Mouse (Mus musculus) CH12.LX (cell line): ENCODE data around the gene Rragd. TPM values are rescaled to one million over a fixed set of nuclear protein-coding genes. Genes with fewer than 3 reads are reported as not detected.
"Not testable (repeated sequence)": the region's sequence is repeated elsewhere in the genome, so short reads cannot be mapped to it uniquely, and the experiment has no call there.

ENCODE experiments used
- DNase-seq: peaks from one replicate; pipeline ENCODE4 v3.0.0-alpha.2; 2013; ENCODE audit errors: extremely low read depth
- H3K27ac ChIP-seq: 2 replicates; pipeline ENCODE4 v1.5.1; 2012; ENCODE audit warnings: low read depth, mild to moderate bottlenecking, control low read depth, moderate library complexity; ENCODE audit not compliant: insufficient read depth
- H3K27me3 ChIP-seq: replicated peaks from 2 replicates; pipeline ENCODE3; 2012; ENCODE audit warnings: inconsistent platforms
- H3K36me3 ChIP-seq, 2 experiments: replicated peaks in 1 of 2; 2 replicates each; pipeline versions ENCODE3 to v1.6.1; 2012; ENCODE audit warnings: inconsistent platforms in 1 of 2, low read length in 1 of 2, mild to moderate bottlenecking in 1 of 2, mixed read lengths in 1 of 2, moderate library complexity in 1 of 2; ENCODE audit not compliant: control insufficient read depth in 1 of 2, insufficient read depth in 1 of 2
- H3K4me1 ChIP-seq, 2 experiments: 2 replicates each; pipeline ENCODE4 v1.6.1; 2012; ENCODE audit warnings: inconsistent platforms in 1 of 2, moderate library complexity in 1 of 2; ENCODE audit not compliant: insufficient read depth in 2 of 2, control insufficient read depth in 1 of 2
- H3K4me2 ChIP-seq: 2 replicates; pipeline ENCODE4 v1.6.1; 2012; ENCODE audit warnings: low read depth, mild to moderate bottlenecking, control low read depth; ENCODE audit not compliant: poor library complexity, insufficient read depth, severe bottlenecking
- H3K4me3 ChIP-seq, 3 experiments: fragments of 150-350 bp in 1 of 3; sonication (generic) in 1 of 3; replicated peaks in 1 of 3; 2 replicates each; pipeline versions ENCODE3 to v1.5.1; 2011 to 2012; ENCODE audit warnings: low read depth in 2 of 3, low read length in 2 of 3, mild to moderate bottlenecking in 2 of 3, moderate library complexity in 2 of 3, control low read depth in 1 of 3, improper control_type of control experiment in 1 of 3, inconsistent platforms in 1 of 3, mixed read lengths in 1 of 3; ENCODE audit not compliant: poor library complexity in 1 of 3
- H3K79me2 ChIP-seq: replicated peaks from 2 replicates; pipeline ENCODE4 v1.6.1; 2012; ENCODE audit warnings: mild to moderate bottlenecking, moderate library complexity; ENCODE audit not compliant: control insufficient read depth, poor library complexity, insufficient read depth, severe bottlenecking; ENCODE audit errors: extremely low read depth
- H3K9ac ChIP-seq: 2 replicates; pipeline ENCODE4 v1.6.1; 2012; ENCODE audit warnings: low read depth, mild to moderate bottlenecking, control low read depth, moderate library complexity; ENCODE audit not compliant: insufficient read depth
- H3K9me3 ChIP-seq: replicated peaks from 2 replicates; pipeline ENCODE3; 2012; ENCODE audit warnings: low read length, inconsistent platforms, mixed read lengths
- ELF1 ChIP-seq: IDR thresholded peaks from 2 replicates; pipeline ENCODE4 v1.6.1; 2014; ENCODE audit warnings: low read depth, mild to moderate bottlenecking, inconsistent platforms, low read length, improper control_type of control experiment
- EP300 ChIP-seq: IDR thresholded peaks from 2 replicates; pipeline ENCODE4 v1.6.1; 2011; ENCODE audit warnings: low read length, improper control_type of control experiment
- ETS1 ChIP-seq: conservative IDR thresholded peaks from 2 replicates; pipeline ENCODE4 v1.6.1; 2012; ENCODE audit warnings: low read depth, mild to moderate bottlenecking, inconsistent platforms, low read length, improper control_type of control experiment, moderate library complexity
- IRF4 ChIP-seq: IDR thresholded peaks from 2 replicates; pipeline ENCODE4 v1.6.1; 2014; ENCODE audit warnings: low read depth, mild to moderate bottlenecking, inconsistent platforms, low read length, improper control_type of control experiment
- SIN3A ChIP-seq: IDR thresholded peaks from 2 replicates; pipeline ENCODE4 v1.6.1; 2012; ENCODE audit warnings: low read length, improper control_type of control experiment, inconsistent platforms
- TBP ChIP-seq: conservative IDR thresholded peaks from 2 replicates; pipeline ENCODE4 v1.6.1; 2011; ENCODE audit warnings: low read depth, low read length, improper control_type of control experiment
- TCF12 ChIP-seq: IDR thresholded peaks from 2 replicates; pipeline ENCODE4 v1.6.1; 2014; ENCODE audit warnings: low read depth, mild to moderate bottlenecking, inconsistent platforms, low read length, improper control_type of control experiment
- dilution Hi-C: fragments of 300-500 bp; cut with MboI; formaldehyde crosslinking; loops from 2 replicates; pipeline ENCODE4 v1.14.3; 2020; ENCODE audit warnings: low sequenced_read_pairs; ENCODE audit not compliant: extremely low pct_unique_long_range_greater_than_20kb, extremely low pct_ligation_motif_present
- in situ Hi-C: fragments of 300-500 bp; cut with MboI; formaldehyde crosslinking; loops from 3 replicates; pipeline ENCODE4 v1.14.3; 2019; ENCODE audit warnings: low sequenced_read_pairs, low pct_ligation_motif_present, low pct_unique_long_range_greater_than_20kb, mixed read lengths
- polyA plus RNA-seq: library from polyadenylated mRNA; unstranded; fragments of >175 nt; gene quantifications from 2 replicates; pipeline ENCODE4 v1.2.1, GENCODE M21; 2012; ENCODE audit warnings: low read depth; ENCODE audit not compliant: insufficient read length
- total RNA-seq, 2 experiments: library from RNA; depleted of rRNA; stranded (reverse); fragments of 300-350 nt in 1 of 2; fragments of >200 nt in 1 of 2; gene quantifications; 2 replicates each; pipeline ENCODE4 v1.2.3; 2012 to 2014

The Rragd gene
- total and polyA plus RNA-seq, 3 experiments, result 0.46 to 1.4 (median 1.1) TPM

- H3K4me3 ChIP-seq, H3K27ac ChIP-seq, H3K79me2 ChIP-seq, H3K9me3 ChIP-seq, H3K9ac ChIP-seq, dilution Hi-C loops, H3K36me3 ChIP-seq, DNase-seq, in situ Hi-C loops, H3K4me2 ChIP-seq, H3K27me3 ChIP-seq: not testable (repeated sequence)
- TF ChIP-seq TBP, result peak; percentile 70; the same call in 1 of the 2 replicates
- H3K4me1 ChIP-seq, result peaks cover 2 to 11% of the 10 kb centered on the region in 2 experiments; a peak in 2 of 4 replicates
Observed at GRCm38 (mm10) chr4:33005595-33006470, 23.0 kb downstream of the Rragd start.

- Histone ChIP-seq H3K27me3 (no peaks in the 10 kb centered on the region), H3K9me3 (no peaks in the 10 kb centered on the region), H3K27ac (no peak overlapping the region), H3K4me2 (peak overlapping the region; percentile 50; the same call in 1 of the 2 replicates), H3K9ac (no peak overlapping the region), H3K4me3 (no peak overlapping the region), H3K36me3 (no peaks in the 10 kb centered on the region), H3K79me2 (no peaks in the 10 kb centered on the region), H3K4me1 (peaks cover 2 to 11% of the 10 kb centered on the region in 2 experiments; a peak in 2 of 4 replicates)
- dilution Hi-C loops, result no loop called here
- in situ Hi-C loops, result no loop called here
- DNase-seq, result no peak
- TF ChIP-seq TBP, result peak; percentile 95
- 0 out of 2 replicates have a peak, but pooled peaks have one; percentile 12 for TF ChIP-seq IRF4
- no peak for TF ChIP-seq TCF12
- TF ChIP-seq ELF1, result 0 out of 2 replicates have a peak, but pooled peaks have one; percentile 21
- no peak for TF ChIP-seq ETS1
Observed at GRCm38 (mm10) chr4:33006844-33007243, 24.0 kb downstream of the Rragd start.

- dilution Hi-C loops (no loop called here), in situ Hi-C loops (no loop called here)
- peak overlapping the region; percentile 44; the same call in 1 of the 2 replicates for H3K4me2 ChIP-seq
- no peaks in the 10 kb centered on the region for H3K27me3 ChIP-seq
- DNase-seq, result no peak
- H3K4me3 ChIP-seq, result no peak overlapping the region
- no peak overlapping the region for H3K27ac ChIP-seq
- no peaks in the 10 kb centered on the region for H3K9me3 ChIP-seq
- H3K79me2 ChIP-seq, result no peaks in the 10 kb centered on the region
- no peak overlapping the region for H3K9ac ChIP-seq
- H3K36me3 ChIP-seq, result no peaks in the 10 kb centered on the region
- TF ChIP-seq SIN3A (no peak), EP300 (0 out of 2 replicates have a peak, but pooled peaks have one; percentile 19)
- peaks cover 2 to 14% of the 10 kb centered on the region in 2 experiments; a peak in 2 of 4 replicates for H3K4me1 ChIP-seq
Observed at GRCm38 (mm10) chr4:33007443-33008217, 24.8 kb downstream of the Rragd start.
